In genomic region chr14:46508871-46509270, GRCm38 (mm10) we compare ENCODE assay signal across 20 mouse cellular contexts.
DNase-seq lines count a peak whose midpoint lies in the region; TF ChIP-seq lines count a peak whose summit lies in the region.
"Had no signal": no experiment of that assay in that cellular context is flagged by ENCODE, and none has a peak within 500 bp of the region (broad histone marks: within the 10 kb centered on the region; RNA-seq: fewer than 3 reads in every experiment).

No protein-coding gene starts in this region.

- H3K4me1 ChIP-seq in testis, adult 2 months (ENCODE audit: control insufficient read depth, insufficient read depth, low read length) = no peaks in the 10 kb centered on the region

- no peak for TF ChIP-seq CTCF in testis, adult 2 months (IDR thresholded peaks at IDR 0.05; ENCODE audit: control insufficient read depth, insufficient read depth, insufficient replicate concordance, low read depth, low read length)

- DNase-seq in cerebellum, postnatal 10 days = peak; percentile 63 to 68
- DNase-seq in cerebellum, adult 8-10 months = no peak
- peak; percentile 36 to 46 for DNase-seq in cerebellum, postnatal 14 days
- DNase-seq in cerebellum, adult 11-12 months = no peak
- DNase-seq in left cerebral cortex, postnatal 4 days = peak; percentile 5
- DNase-seq in left cerebral cortex, postnatal 10 days (ENCODE audit: extremely low spot score in 1 of 2, low spot score in 2 of 2) = no peak
- no peak for DNase-seq in testis, postnatal 10 days (ENCODE audit: low spot score)
- DNase-seq: adrenal gland, adult 2 months; adrenal gland, adult 8-10 months; adrenal gland, postnatal 10 days; adrenal gland, postnatal 14 days; adrenal gland, postnatal 25 days; adrenal gland, postnatal 36 days; B cell, adult 2 months; cerebellum, adult 11 months; cerebellum, adult 18-20 months had no signal

- H3K36me3 ChIP-seq in testis, adult 2 months (ENCODE audit: control insufficient read depth, insufficient read depth, low read length) = no peaks in the 10 kb centered on the region
- H3K36me3 ChIP-seq: G1E had no signal

- no peak for TF ChIP-seq POLR2A in testis, adult 2 months (IDR thresholded peaks at IDR 0.05; ENCODE audit: control insufficient read depth, low read depth, low read length)

- intact Hi-C loops in left cerebral cortex, postnatal 4 days (cut with DNase I) = no loop called here
- intact Hi-C loops in left cerebral cortex, postnatal 10 days (cut with DNase I) = no loop called here

- H3K4me3 ChIP-seq in testis, adult 2 months (ENCODE audit: control insufficient read depth, low read depth, low read length) = peak overlapping the region; percentile 24; the same call in 1 of the 2 replicates

- H3K27ac ChIP-seq in testis, adult 2 months (ENCODE audit: control insufficient read depth, insufficient read depth, low read depth, low read length) = no peak overlapping the region

- no peaks in the 10 kb centered on the region for H3K27me3 ChIP-seq in testis, adult 2 months (ENCODE audit: control insufficient read depth, insufficient read depth, low read length)
- H3K27me3 ChIP-seq: CH12.LX, Patski had no signal

Comparison
In these comparisons a context has a peak if more than half of its experiments do, and no peak if none do; other contexts are left out.
1. DNase-seq: peak in cerebellum, postnatal 10 days (2 of 2), cerebellum, postnatal 14 days (2 of 2) and left cerebral cortex, postnatal 4 days (single experiment); none in cerebellum, adult 8-10 months (single experiment), cerebellum, adult 11-12 months (single experiment), left cerebral cortex, postnatal 10 days (0 of 2) and testis, postnatal 10 days (single experiment).